Mouse (Mus musculus): Measurements from ENCODE around the gene Gm45140.

The Gm45140 gene

GRCm38 (mm10) chr6:87799576-87799975 lies 36.0 kb downstream of the Gm45140 start:
- no peak for DNase-seq (ENCODE audit: low spot score in 2 of 2)

GRCm38 (mm10) chr6:87797321-87797720 lies 38.3 kb downstream of the Gm45140 start:
- DNase-seq (ENCODE audit: low spot score in 2 of 2): no peak

- no peak for DNase-seq (ENCODE audit: low spot score in 2 of 2)
Measured at GRCm38 (mm10) chr6:87796251-87796880, 39.2 kb downstream of the Gm45140 start.

GRCm38 (mm10) chr6:87795385-87796150 lies 40.0 kb downstream of the Gm45140 start:
- no peak for DNase-seq (ENCODE audit: low spot score in 2 of 2)

- DNase-seq (ENCODE audit: low spot score in 2 of 2): no peak
Measured at GRCm38 (mm10) chr6:87793821-87794510, 41.6 kb downstream of the Gm45140 start.

- DNase-seq (ENCODE audit: low spot score in 2 of 2): no peak
Measured at GRCm38 (mm10) chr6:87791826-87792225, 43.8 kb downstream of the Gm45140 start.

- no peak for DNase-seq (ENCODE audit: low spot score in 2 of 2)
Measured at GRCm38 (mm10) chr6:87790779-87791480, 44.7 kb downstream of the Gm45140 start.

GRCm38 (mm10) chr6:87789791-87790190 lies 45.8 kb downstream of the Gm45140 start:
- DNase-seq (ENCODE audit: low spot score in 2 of 2): no peak

- no peak for DNase-seq (ENCODE audit: low spot score in 2 of 2)
Measured at GRCm38 (mm10) chr6:87788896-87789587, 46.6 kb downstream of the Gm45140 start.

GRCm38 (mm10) chr6:87788266-87788895 lies 47.2 kb downstream of the Gm45140 start:
- no peak for DNase-seq (ENCODE audit: low spot score in 2 of 2)

- no peak for DNase-seq (ENCODE audit: low spot score in 2 of 2)
Measured at GRCm38 (mm10) chr6:87787108-87787890, 48.3 kb downstream of the Gm45140 start.

- DNase-seq (ENCODE audit: low spot score in 2 of 2): no peak
Measured at GRCm38 (mm10) chr6:87786621-87787020, 49.0 kb downstream of the Gm45140 start.

GRCm38 (mm10) chr6:87784033-87784432 lies 51.6 kb downstream of the Gm45140 start:
- no peak for DNase-seq (ENCODE audit: low spot score in 2 of 2)

- DNase-seq (ENCODE audit: low spot score in 2 of 2): no peak
Measured at GRCm38 (mm10) chr6:87780546-87781301, 54.9 kb downstream of the Gm45140 start.

- no peak for DNase-seq (ENCODE audit: low spot score in 2 of 2)
Measured at GRCm38 (mm10) chr6:87779174-87780165, 56.1 kb downstream of the Gm45140 start.

GRCm38 (mm10) chr6:87778294-87779173 lies 57.1 kb downstream of the Gm45140 start:
- no peak for DNase-seq (ENCODE audit: low spot score in 2 of 2)

GRCm38 (mm10) chr6:87777842-87778241 lies 57.8 kb downstream of the Gm45140 start, which contains the start of gene Gp9:
TSS of gene Gp9 (plus strand) at chr6:87778072.
- no peak for DNase-seq (ENCODE audit: low spot score in 2 of 2)

Data from left cerebral cortex, adult 9 months (tissue).